Mouse (Mus musculus) forebrain, embryonic 15.5 days (tissue): ENCODE results near the gene Skint9. TPM values are rescaled to one million over a fixed set of nuclear protein-coding genes. Genes with fewer than 3 reads are reported as not detected.
"Not testable (repeated sequence)": the region's sequence is repeated elsewhere in the genome, so short reads cannot be mapped to it uniquely, and the experiment has no call there.

Experiments
- ATAC-seq: fragments of 200-750 bp; cut with Nextera tagmentation; replicated peaks from 2 replicates; pipeline ENCODE4 v1.8.0; 2017; ENCODE audit warnings: mild to moderate bottlenecking, moderate TSS enrichment, moderate library complexity
- H3K27ac ChIP-seq: fragments of 300-500 bp; sonication (generic); replicated peaks from 2 replicates; pipeline ENCODE4 v1.5.1; 2015; ENCODE audit warnings: mild to moderate bottlenecking, inconsistent platforms
- H3K27me3 ChIP-seq: fragments of 300-500 bp; sonication (generic); 2 replicates; pipeline ENCODE4 v1.6.1; 2015; ENCODE audit warnings: inconsistent platforms
- H3K36me3 ChIP-seq: fragments of 300-500 bp; sonication (generic); 2 replicates; pipeline ENCODE4 v1.6.1; 2015; ENCODE audit warnings: mild to moderate bottlenecking, inconsistent platforms
- H3K4me1 ChIP-seq: fragments of 300-500 bp; sonication (generic); 2 replicates; pipeline ENCODE4 v1.6.1; 2015; ENCODE audit warnings: inconsistent platforms
- H3K4me2 ChIP-seq: fragments of 300-500 bp; sonication (generic); replicated peaks from 2 replicates; pipeline ENCODE4 v1.6.1; 2015; ENCODE audit warnings: mild to moderate bottlenecking, inconsistent platforms
- H3K4me3 ChIP-seq: fragments of 300-500 bp; sonication (generic); 2 replicates; pipeline ENCODE4 v1.5.1; 2015; ENCODE audit warnings: mild to moderate bottlenecking, inconsistent platforms
- H3K9ac ChIP-seq: fragments of 300-500 bp; sonication (generic); replicated peaks from 2 replicates; pipeline ENCODE4 v1.6.1; 2015; ENCODE audit warnings: mild to moderate bottlenecking, inconsistent platforms
- H3K9me3 ChIP-seq: fragments of 300-500 bp; sonication (generic); 2 replicates; pipeline ENCODE4 v1.6.1; 2016; ENCODE audit warnings: inconsistent platforms
- WGBS: fragments of 180-500 bp; shearing (Covaris S2); methylation state at CpG from one replicate; pipeline ENCODE4 v1.1.7; 2015; ENCODE audit warnings: mixed read lengths; 5-methylcytosine and 5-hydroxymethylcytosine counted together
- polyA plus RNA-seq: library from polyadenylated mRNA; unstranded; fragments of >200 nt; fragmentation: Nextera tagmentation; extraction: Ambion mirVana; gene quantifications from 2 replicates; pipeline ENCODE4 v1.2.1, GENCODE M21; 2015

The Skint9 gene
- not detected in 2 replicates for polyA plus RNA-seq

GRCm38 (mm10) chr4:112433885-112434284 is at the start of gene Skint9:
TSS of gene Skint9 (minus strand) at chr4:112433985.
- no peak for ATAC-seq
- Histone ChIP-seq H3K9me3 (peaks cover 31% of the 10 kb centered on the region), H3K27ac (no peak within 1 kb of the TSS), H3K27me3 (no peaks in the 10 kb centered on the region), H3K4me3 (no peak within 1 kb of the TSS), H3K4me1 (no peaks in the 10 kb centered on the region), H3K9ac (no peak within 1 kb of the TSS), H3K36me3 (no peaks in the 10 kb centered on the region), H3K4me2 (no peak within 1 kb of the TSS)

- Histone ChIP-seq H3K27ac (no peak overlapping the region), H3K9me3 (peaks cover 25% of the 10 kb centered on the region), H3K4me2 (no peak overlapping the region), H3K4me3 (no peak overlapping the region), H3K27me3 (no peaks in the 10 kb centered on the region), H3K36me3 (no peaks in the 10 kb centered on the region), H3K4me1 (no peaks in the 10 kb centered on the region), H3K9ac (no peak overlapping the region)
- ATAC-seq = no peak
- WGBS = 66% methylated on average over 1 of the region's 1 CpGs
Measured at GRCm38 (mm10) chr4:112432685-112433084, 1.1 kb downstream of the Skint9 start.

- Histone ChIP-seq H3K4me1 (no peaks in the 10 kb centered on the region), H3K9me3 (peaks cover 21% of the 10 kb centered on the region), H3K4me2 (no peak overlapping the region), H3K27me3 (no peaks in the 10 kb centered on the region), H3K9ac (no peak overlapping the region), H3K36me3 (no peaks in the 10 kb centered on the region), H3K27ac (no peak overlapping the region), H3K4me3 (no peak overlapping the region)
- ATAC-seq = no peak
Measured at GRCm38 (mm10) chr4:112432223-112432622, 1.6 kb downstream of the Skint9 start.

GRCm38 (mm10) chr4:112349111-112349510 is 84.7 kb downstream of the Skint9 start:
- not testable (repeated sequence) for H3K4me1 ChIP-seq, H3K4me2 ChIP-seq, H3K27me3 ChIP-seq, H3K4me3 ChIP-seq, H3K9ac ChIP-seq, H3K9me3 ChIP-seq, ATAC-seq, H3K36me3 ChIP-seq, H3K27ac ChIP-seq
- 94% methylated on average over 17 of the region's 17 CpGs for WGBS

Other genes starting within 250 kb of the Skint9 start
- gene Skint3, start 201.7 kb downstream of the Skint9 start, polyA plus RNA-seq = not detected in 2 replicates
- not detected in 2 replicates for gene Skint2, start 123.2 kb upstream of the Skint9 start, polyA plus RNA-seq